Mouse (Mus musculus): Measurements from ENCODE around the gene Slc17a5.

- no peak for TF ChIP-seq CTCF (IDR thresholded peaks at IDR 0.05; ENCODE audit: low read depth, low read length)
- TF ChIP-seq TAL1 (conservative IDR thresholded peaks at IDR 0.05; ENCODE audit: low read depth, low read length), result no peak
- TF ChIP-seq GATA2 (IDR thresholded peaks at IDR 0.05; ENCODE audit: borderline replicate concordance, low read depth, low read length), result no peak
Measured at GRCm38 (mm10) chr9:78576466-78576865, 11.4 kb downstream of the Slc17a5 start.
